ENCODE assay signal across 11 mouse cellular contexts in genomic region chr9:120116184-120116624, GRCm38 (mm10). TPM values are rescaled to one million over a fixed set of nuclear protein-coding genes. Genes with fewer than 3 reads are reported as not detected.
DNase-seq lines count a peak whose midpoint lies in the region; ATAC-seq lines count a peak whose summit lies in the region.
"Had no signal": no experiment of that assay in that cellular context is flagged by ENCODE, and none has a peak within 500 bp of the region (broad histone marks: within the 10 kb centered on the region; RNA-seq: fewer than 3 reads in every experiment).

No protein-coding gene starts in this region.

- peaks cover under 1% of the 10 kb centered on the region; the same call in 1 of the 2 replicates for H3K4me1 ChIP-seq in midbrain, embryonic 11.5 days (ENCODE audit: control insufficient read depth, insufficient read depth, low read length)
- peaks cover 4% of the 10 kb centered on the region for H3K4me1 ChIP-seq in midbrain, embryonic 15.5 days
- peaks cover 3% of the 10 kb centered on the region for H3K4me1 ChIP-seq in embryonic facial prominence, embryonic 14.5 days (ENCODE audit: control insufficient read depth, insufficient read depth, low read length)
- peaks cover 65% of the 10 kb centered on the region for H3K4me1 ChIP-seq in liver, embryonic 16.5 days (ENCODE audit: control insufficient read depth, low read depth, low read length)
- H3K4me1 ChIP-seq in hindbrain, embryonic 11.5 days (replicated peaks; ENCODE audit: control insufficient read depth, insufficient read depth, low read length), result 0 out of 2 replicates have a peak, but pooled peaks cover under 1% of the 10 kb centered on the region

- no peak for DNase-seq in midbrain, embryonic 11.5 days (ENCODE audit: low spot score, missing footprints)
- no peak for DNase-seq in embryonic facial prominence, embryonic 14.5 days (ENCODE audit: low spot score)
- no peak for DNase-seq in retina, embryonic 14.5 days (ENCODE audit: low spot score)
- no peak for DNase-seq in hindbrain, embryonic 11.5 days (ENCODE audit: low spot score)
- DNase-seq: left cerebral cortex, postnatal 4 days; thymus, adult 2 months had no signal

- H3K4me2 ChIP-seq in midbrain, embryonic 11.5 days, result no peak overlapping the region
- no peak overlapping the region for H3K4me2 ChIP-seq in midbrain, embryonic 15.5 days
- H3K4me2 ChIP-seq in embryonic facial prominence, embryonic 14.5 days (ENCODE audit: low read depth, low read length), result no peak overlapping the region
- peak overlapping the region; percentile 76 for H3K4me2 ChIP-seq in liver, embryonic 16.5 days (ENCODE audit: low read depth, low read length)
- H3K4me2 ChIP-seq in hindbrain, embryonic 11.5 days (replicated peaks; ENCODE audit: low read depth, low read length), result no peak overlapping the region
- H3K4me2 ChIP-seq: midbrain, embryonic 13.5 days had no signal

- H3K9ac ChIP-seq in midbrain, embryonic 11.5 days (ENCODE audit: low read length), result no peak overlapping the region
- no peak overlapping the region for H3K9ac ChIP-seq in midbrain, embryonic 15.5 days
- peak overlapping the region; percentile 6; the same call in 1 of the 2 replicates for H3K9ac ChIP-seq in embryonic facial prominence, embryonic 14.5 days (ENCODE audit: low read depth, low read length)
- H3K9ac ChIP-seq in liver, embryonic 16.5 days (ENCODE audit: low read depth, low read length), result peak overlapping the region; percentile 84
- H3K9ac ChIP-seq in hindbrain, embryonic 11.5 days (ENCODE audit: low read depth, low read length), result no peak overlapping the region

- WGBS in midbrain, embryonic 11.5 days, result 90% methylated on average over 8 of the region's 8 CpGs
- WGBS in midbrain, embryonic 15.5 days, result 89% methylated on average over 8 of the region's 8 CpGs
- WGBS in embryonic facial prominence, embryonic 14.5 days, result 83% methylated on average over 8 of the region's 8 CpGs
- WGBS in liver, embryonic 16.5 days (ENCODE audit: insufficient replicate concordance), result 17% methylated on average over 8 of the region's 8 CpGs
- WGBS in hindbrain, embryonic 11.5 days, result 95% methylated on average over 8 of the region's 8 CpGs

- 0 out of 2 replicates have a peak overlapping the region, but pooled peaks have one; percentile 14 for H3K27ac ChIP-seq in midbrain, embryonic 11.5 days (ENCODE audit: low read depth, low read length)
- no peak overlapping the region for H3K27ac ChIP-seq in midbrain, embryonic 15.5 days
- no peak overlapping the region for H3K27ac ChIP-seq in embryonic facial prominence, embryonic 14.5 days (replicated peaks; ENCODE audit: low read depth, low read length)
- peak overlapping the region; percentile 99 for H3K27ac ChIP-seq in liver, embryonic 16.5 days (ENCODE audit: low read length)
- H3K27ac ChIP-seq in hindbrain, embryonic 11.5 days (ENCODE audit: low read depth, low read length), result no peak overlapping the region
- H3K27ac ChIP-seq: midbrain, embryonic 13.5 days had no signal

- H3K9me3 ChIP-seq in midbrain, embryonic 11.5 days (ENCODE audit: control insufficient read depth, low read length), result no peaks in the 10 kb centered on the region
- H3K9me3 ChIP-seq in midbrain, embryonic 15.5 days, result no peaks in the 10 kb centered on the region
- H3K9me3 ChIP-seq in embryonic facial prominence, embryonic 14.5 days (ENCODE audit: control insufficient read depth, low read length), result no peaks in the 10 kb centered on the region
- H3K9me3 ChIP-seq in liver, embryonic 16.5 days (replicated peaks; ENCODE audit: control insufficient read depth, low read length), result no peaks in the 10 kb centered on the region
- H3K9me3 ChIP-seq in hindbrain, embryonic 11.5 days (ENCODE audit: control insufficient read depth, low read length), result no peaks in the 10 kb centered on the region
- H3K9me3 ChIP-seq: midbrain, embryonic 13.5 days had no signal

- peaks cover 5% of the 10 kb centered on the region; the same call in 1 of the 2 replicates for H3K36me3 ChIP-seq in midbrain, embryonic 11.5 days (ENCODE audit: control insufficient read depth, insufficient read depth, low read length)
- H3K36me3 ChIP-seq in midbrain, embryonic 15.5 days (replicated peaks), result peaks cover 29% of the 10 kb centered on the region
- H3K36me3 ChIP-seq in embryonic facial prominence, embryonic 14.5 days (ENCODE audit: control insufficient read depth, insufficient read depth, low read length), result peaks cover 37% of the 10 kb centered on the region
- peaks cover 44% of the 10 kb centered on the region for H3K36me3 ChIP-seq in liver, embryonic 16.5 days (ENCODE audit: control insufficient read depth, insufficient read depth)
- H3K36me3 ChIP-seq in hindbrain, embryonic 11.5 days (ENCODE audit: control insufficient read depth, insufficient read depth, low read length), result 0 out of 2 replicates have a peak, but pooled peaks cover 7% of the 10 kb centered on the region

- no peaks in the 10 kb centered on the region for H3K27me3 ChIP-seq in midbrain, embryonic 11.5 days (ENCODE audit: control insufficient read depth, insufficient read depth, low read length)
- H3K27me3 ChIP-seq in midbrain, embryonic 15.5 days (replicated peaks), result no peaks in the 10 kb centered on the region
- no peaks in the 10 kb centered on the region for H3K27me3 ChIP-seq in embryonic facial prominence, embryonic 14.5 days (replicated peaks; ENCODE audit: control insufficient read depth, insufficient read depth, low read length)
- no peaks in the 10 kb centered on the region for H3K27me3 ChIP-seq in liver, embryonic 16.5 days (ENCODE audit: control insufficient read depth, insufficient read depth, low read depth, low read length)
- no peaks in the 10 kb centered on the region for H3K27me3 ChIP-seq in hindbrain, embryonic 11.5 days (ENCODE audit: control insufficient read depth, insufficient read depth, low read length)
- H3K27me3 ChIP-seq: midbrain, embryonic 13.5 days had no signal

- no peak overlapping the region for H3K4me3 ChIP-seq in midbrain, embryonic 11.5 days (ENCODE audit: low read depth, low read length)
- no peak overlapping the region for H3K4me3 ChIP-seq in midbrain, embryonic 15.5 days
- H3K4me3 ChIP-seq in embryonic facial prominence, embryonic 14.5 days (ENCODE audit: low read depth, low read length), result no peak overlapping the region
- H3K4me3 ChIP-seq in liver, embryonic 16.5 days (ENCODE audit: low read depth, low read length), result peak overlapping the region; percentile 62
- H3K4me3 ChIP-seq in hindbrain, embryonic 11.5 days (ENCODE audit: low read depth, low read length), result no peak overlapping the region
- H3K4me3 ChIP-seq: midbrain, embryonic 13.5 days had no signal

- ATAC-seq in midbrain, embryonic 11.5 days (ENCODE audit: low FRiP score), result no peak
- ATAC-seq in midbrain, embryonic 15.5 days (replicated peaks), result no peak
- ATAC-seq in embryonic facial prominence, embryonic 14.5 days (ENCODE audit: low read depth), result no peak
- ATAC-seq in liver, embryonic 16.5 days (ENCODE audit: low read depth), result peak; percentile 73
- no peak for ATAC-seq in hindbrain, embryonic 11.5 days (ENCODE audit: low FRiP score)
- ATAC-seq in cerebellum, adult (ENCODE audit: insufficient number of reproducible peaks, low FRiP score, low TSS enrichment), result no peak
- ATAC-seq: midbrain, embryonic 13.5 days had no signal

RNA-seq across cellular contexts. Expression of gene Slc25a38, which starts 6.0 kb away (rescaled TPM):
- polyA plus RNA-seq in midbrain, embryonic 11.5 days (2014; fragmentation: Nextera tagmentation; extraction: Ambion mirVana), result 33.9 and 36.7 TPM in 2 replicates
- polyA plus RNA-seq in midbrain, embryonic 15.5 days (2015; fragmentation: Nextera tagmentation; extraction: Ambion mirVana), result 41.5 and 48.3 TPM in 2 replicates
- 23.6 and 23.8 TPM in 2 replicates for polyA plus RNA-seq in embryonic facial prominence, embryonic 14.5 days (2014; fragmentation: Nextera tagmentation; extraction: Ambion mirVana)
- polyA plus RNA-seq in liver, embryonic 16.5 days (2015; fragmentation: Nextera tagmentation; extraction: Ambion mirVana), result 113 and 118 TPM in 2 replicates
- polyA plus RNA-seq in hindbrain, embryonic 11.5 days (2014; fragmentation: Nextera tagmentation; extraction: Ambion mirVana), result 40.8 and 41.7 TPM in 2 replicates

RNA-seq across cellular contexts. Expression of gene Rpsa, which starts 11.3 kb away (rescaled TPM):
- polyA plus RNA-seq in midbrain, embryonic 11.5 days (2014; fragmentation: Nextera tagmentation; extraction: Ambion mirVana), result 1,378 and 1,482 TPM in 2 replicates
- polyA plus RNA-seq in midbrain, embryonic 15.5 days (2015; fragmentation: Nextera tagmentation; extraction: Ambion mirVana), result 917 and 949 TPM in 2 replicates
- polyA plus RNA-seq in embryonic facial prominence, embryonic 14.5 days (2014; fragmentation: Nextera tagmentation; extraction: Ambion mirVana), result 1,998 and 2,049 TPM in 2 replicates
- 727 and 769 TPM in 2 replicates for polyA plus RNA-seq in liver, embryonic 16.5 days (2015; fragmentation: Nextera tagmentation; extraction: Ambion mirVana)
- 1,430 and 1,488 TPM in 2 replicates for polyA plus RNA-seq in hindbrain, embryonic 11.5 days (2014; fragmentation: Nextera tagmentation; extraction: Ambion mirVana)

RNA-seq across cellular contexts. Expression of gene Ccr8, which starts 24.3 kb away (rescaled TPM):
- not detected in 2 replicates for polyA plus RNA-seq in midbrain, embryonic 11.5 days (2014; fragmentation: Nextera tagmentation; extraction: Ambion mirVana)
- polyA plus RNA-seq in midbrain, embryonic 15.5 days (2015; fragmentation: Nextera tagmentation; extraction: Ambion mirVana), result not detected in 2 replicates
- 1.3 and 2.3 TPM in 2 replicates for polyA plus RNA-seq in embryonic facial prominence, embryonic 14.5 days (2014; fragmentation: Nextera tagmentation; extraction: Ambion mirVana)
- polyA plus RNA-seq in liver, embryonic 16.5 days (2015; fragmentation: Nextera tagmentation; extraction: Ambion mirVana), result 0.07 TPM in 1 of 2 replicates, not detected in the other
- not detected in 2 replicates for polyA plus RNA-seq in hindbrain, embryonic 11.5 days (2014; fragmentation: Nextera tagmentation; extraction: Ambion mirVana)
- polyA plus RNA-seq: embryonic facial prominence, embryonic 11.5 days; midbrain, embryonic 13.5 days had no signal

RNA-seq across cellular contexts. Expression of gene Mobp, which starts 33.3 kb away (rescaled TPM):
- 0.26 and 0.82 TPM in 2 replicates for polyA plus RNA-seq in midbrain, embryonic 11.5 days (2014; fragmentation: Nextera tagmentation; extraction: Ambion mirVana)
- not detected in 2 replicates for polyA plus RNA-seq in midbrain, embryonic 15.5 days (2015; fragmentation: Nextera tagmentation; extraction: Ambion mirVana)
- 0.08 TPM in 1 of 2 replicates, not detected in the other for polyA plus RNA-seq in embryonic facial prominence, embryonic 14.5 days (2014; fragmentation: Nextera tagmentation; extraction: Ambion mirVana)
- not detected in 2 replicates for polyA plus RNA-seq in liver, embryonic 16.5 days (2015; fragmentation: Nextera tagmentation; extraction: Ambion mirVana)
- polyA plus RNA-seq in hindbrain, embryonic 11.5 days (2014; fragmentation: Nextera tagmentation; extraction: Ambion mirVana), result 0.36 TPM in 1 of 2 replicates, not detected in the other
- polyA plus RNA-seq: thymus, adult 2 months had no signal

RNA-seq across cellular contexts. Expression of gene Cx3cr1, which starts 46.5 kb away (rescaled TPM):
- 2.9 and 4.3 TPM in 2 replicates for polyA plus RNA-seq in midbrain, embryonic 11.5 days (2014; fragmentation: Nextera tagmentation; extraction: Ambion mirVana)
- 8.0 and 8.1 TPM in 2 replicates for polyA plus RNA-seq in midbrain, embryonic 15.5 days (2015; fragmentation: Nextera tagmentation; extraction: Ambion mirVana)
- polyA plus RNA-seq in embryonic facial prominence, embryonic 14.5 days (2014; fragmentation: Nextera tagmentation; extraction: Ambion mirVana), result 9.8 and 11.3 TPM in 2 replicates
- polyA plus RNA-seq in liver, embryonic 16.5 days (2015; fragmentation: Nextera tagmentation; extraction: Ambion mirVana), result 3.1 and 3.2 TPM in 2 replicates
- 4.3 and 7.2 TPM in 2 replicates for polyA plus RNA-seq in hindbrain, embryonic 11.5 days (2014; fragmentation: Nextera tagmentation; extraction: Ambion mirVana)

Comparison
In these comparisons a context has a peak if more than half of its experiments do, and no peak if none do; other contexts are left out.
1. H3K27ac ChIP-seq: peak in midbrain, embryonic 11.5 days (single experiment) and liver, embryonic 16.5 days (single experiment); none in midbrain, embryonic 15.5 days (single experiment), embryonic facial prominence, embryonic 14.5 days (single experiment) and hindbrain, embryonic 11.5 days (single experiment).
2. H3K9ac ChIP-seq: peak in embryonic facial prominence, embryonic 14.5 days (single experiment) and liver, embryonic 16.5 days (single experiment); none in midbrain, embryonic 11.5 days (single experiment), midbrain, embryonic 15.5 days (single experiment) and hindbrain, embryonic 11.5 days (single experiment).